Mouse (Mus musculus): ENCODE data around the gene Rbl1.

- TF ChIP-seq CTCF (conservative IDR thresholded peaks at IDR 0.05 in 1 of 2, IDR thresholded peaks at IDR 0.05 in 1 of 2; ENCODE audit: low read depth in 2 of 2, low read length in 2 of 2) (no peak), E2F4 (IDR thresholded peaks at IDR 0.05; ENCODE audit: insufficient replicate concordance, low read depth, low read length) (no peak), POLR2A (IDR thresholded peaks at IDR 0.05; ENCODE audit: low read depth, low read length) (no peak), USF1 (IDR thresholded peaks at IDR 0.05; ENCODE audit: low read depth, low read length) (no peak), TBP (conservative IDR thresholded peaks at IDR 0.05; ENCODE audit: low read depth, low read length) (no peak)
Measured at GRCm38 (mm10) chr2:157139251-157139802, 65.0 kb downstream of the Rbl1 start.

Measured in CH12.LX (cell line).